Mouse (Mus musculus): ENCODE data around the gene Hs3st2. TPM values are rescaled to one million over a fixed set of nuclear protein-coding genes. Genes with fewer than 3 reads are reported as not detected.

Gene Hs3st2
- polyA plus RNA-seq, 1 experiment from 2014 or later: 0.91 TPM

GRCm38 (mm10) chr7:121394875-121395274 lies 3.2 kb downstream of the Hs3st2 start:
- Histone ChIP-seq H3K27me3 (ENCODE audit: control insufficient read depth, insufficient read depth, low read length) (peaks cover 22% of the 10 kb centered on the region), H3K36me3 (ENCODE audit: control insufficient read depth, insufficient read depth, low read length) (no peaks in the 10 kb centered on the region), H3K27ac (replicated peaks) (no peak overlapping the region), H3K4me3 (ENCODE audit: low read depth, low read length) (no peak overlapping the region), H3K9ac (ENCODE audit: low read length) (no peak overlapping the region), H3K4me1 (replicated peaks; ENCODE audit: control insufficient read depth, insufficient read depth) (no peaks in the 10 kb centered on the region), H3K4me2 (replicated peaks; ENCODE audit: low read depth) (no peak overlapping the region), H3K9me3 (ENCODE audit: control insufficient read depth, low read length) (no peaks in the 10 kb centered on the region)
- WGBS: 85% methylated on average over 2 of the region's 2 CpGs
- DNase-seq (ENCODE audit: low spot score): no peak
- no peak for ATAC-seq (ENCODE audit: low FRiP score, low TSS enrichment)
- TF ChIP-seq EP300 (optimal IDR thresholded peaks at IDR 0.05): no peak
- TF ChIP-seq CTCF (IDR thresholded peaks at IDR 0.05; ENCODE audit: low read depth): no peak

- Histone ChIP-seq H3K4me3 (ENCODE audit: low read depth, low read length) (no peak overlapping the region), H3K27me3 (ENCODE audit: control insufficient read depth, insufficient read depth, low read length) (no peaks in the 10 kb centered on the region), H3K27ac (replicated peaks) (no peak overlapping the region), H3K36me3 (ENCODE audit: control insufficient read depth, insufficient read depth, low read length) (no peaks in the 10 kb centered on the region), H3K9me3 (ENCODE audit: control insufficient read depth, low read length) (no peaks in the 10 kb centered on the region), H3K4me2 (replicated peaks; ENCODE audit: low read depth) (no peak overlapping the region), H3K4me1 (replicated peaks; ENCODE audit: control insufficient read depth, insufficient read depth) (no peaks in the 10 kb centered on the region), H3K9ac (ENCODE audit: low read length) (no peak overlapping the region)
- DNase-seq (ENCODE audit: low spot score): no peak
- 80% methylated on average over 11 of the region's 11 CpGs for WGBS
- TF ChIP-seq EP300 (optimal IDR thresholded peaks at IDR 0.05) (no peak), CTCF (IDR thresholded peaks at IDR 0.05; ENCODE audit: low read depth) (no peak)
- no peak for ATAC-seq (ENCODE audit: low FRiP score, low TSS enrichment)
Observed at GRCm38 (mm10) chr7:121410716-121411506, 19.3 kb downstream of the Hs3st2 start.

DNA sequence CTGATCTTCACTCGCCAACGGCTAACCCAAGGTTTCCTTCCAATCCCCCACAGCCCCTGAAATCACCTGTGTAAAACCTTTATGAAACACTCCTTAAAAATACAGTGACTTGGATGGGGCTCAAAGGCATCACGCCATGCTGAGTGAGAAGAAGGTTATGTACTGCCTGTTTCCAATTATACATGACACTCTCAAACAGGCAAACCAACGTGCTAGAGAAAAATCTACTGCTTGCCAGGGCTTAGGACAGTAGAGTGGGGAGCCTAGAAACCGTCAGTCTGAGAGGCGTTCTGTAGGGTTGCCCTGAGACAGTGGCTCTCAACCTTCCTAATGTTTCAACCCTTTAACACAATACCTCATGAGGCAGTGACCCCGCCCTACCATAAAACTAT lies 19.8 kb downstream of the Hs3st2 start:
- H3K4me2 ChIP-seq (replicated peaks; ENCODE audit: low read depth): no peak overlapping the region
- TF ChIP-seq CTCF (IDR thresholded peaks at IDR 0.05; ENCODE audit: low read depth) (no peak), EP300 (optimal IDR thresholded peaks at IDR 0.05) (no peak)
- no peaks in the 10 kb centered on the region for H3K4me1 ChIP-seq (replicated peaks; ENCODE audit: control insufficient read depth, insufficient read depth)
- no peak overlapping the region for H3K9ac ChIP-seq (ENCODE audit: low read length)
- ATAC-seq (ENCODE audit: low FRiP score, low TSS enrichment) (no peak), DNase-seq (ENCODE audit: low spot score) (no peak)
- H3K27me3 ChIP-seq (ENCODE audit: control insufficient read depth, insufficient read depth, low read length): no peaks in the 10 kb centered on the region
- H3K36me3 ChIP-seq (ENCODE audit: control insufficient read depth, insufficient read depth, low read length): no peaks in the 10 kb centered on the region
- no peak overlapping the region for H3K27ac ChIP-seq (replicated peaks)
- no peak overlapping the region for H3K4me3 ChIP-seq (ENCODE audit: low read depth, low read length)
- WGBS: 82% methylated on average over 7 of the region's 7 CpGs
- H3K9me3 ChIP-seq (ENCODE audit: control insufficient read depth, low read length): no peaks in the 10 kb centered on the region

DNA sequence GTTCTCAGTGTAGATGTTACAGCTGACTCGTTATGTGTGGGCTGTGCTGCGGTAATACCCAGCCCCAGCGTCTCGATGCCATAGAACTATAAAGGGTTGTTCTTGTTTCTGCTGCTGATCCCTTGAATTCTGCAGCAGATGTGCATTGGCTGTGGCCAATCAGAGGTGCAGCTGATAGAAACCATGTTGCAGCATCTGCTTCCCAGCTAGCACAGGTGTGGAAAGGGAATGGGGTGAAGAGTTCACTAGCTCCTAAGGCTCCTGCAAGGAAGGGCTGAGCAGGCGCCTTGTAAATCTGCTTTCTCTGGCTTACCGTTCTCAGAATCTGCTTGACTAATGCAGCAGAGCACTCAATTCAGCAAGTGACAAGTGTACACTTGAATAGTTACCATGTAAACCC lies 45.2 kb downstream of the Hs3st2 start:
- Histone ChIP-seq H3K4me2 (replicated peaks; ENCODE audit: low read depth) (no peak overlapping the region), H3K4me1 (replicated peaks; ENCODE audit: control insufficient read depth, insufficient read depth) (no peaks in the 10 kb centered on the region), H3K4me3 (ENCODE audit: low read depth, low read length) (no peak overlapping the region), H3K36me3 (ENCODE audit: control insufficient read depth, insufficient read depth, low read length) (no peaks in the 10 kb centered on the region), H3K27me3 (ENCODE audit: control insufficient read depth, insufficient read depth, low read length) (no peaks in the 10 kb centered on the region), H3K27ac (replicated peaks) (no peak overlapping the region), H3K9me3 (ENCODE audit: control insufficient read depth, low read length) (no peaks in the 10 kb centered on the region), H3K9ac (ENCODE audit: low read length) (no peak overlapping the region)
- no peak for ATAC-seq (ENCODE audit: low FRiP score, low TSS enrichment)
- 68% methylated on average over 6 of the region's 6 CpGs for WGBS
- DNase-seq (ENCODE audit: low spot score): no peak
- no peak for TF ChIP-seq CTCF (IDR thresholded peaks at IDR 0.05; ENCODE audit: low read depth)
- no peak for TF ChIP-seq EP300 (optimal IDR thresholded peaks at IDR 0.05)

GRCm38 (mm10) chr7:121441186-121441585 lies 49.5 kb downstream of the Hs3st2 start:
- no peak overlapping the region for H3K27ac ChIP-seq (replicated peaks)
- DNase-seq (ENCODE audit: low spot score): no peak
- H3K4me2 ChIP-seq (replicated peaks; ENCODE audit: low read depth): no peak overlapping the region
- no peak for ATAC-seq (ENCODE audit: low FRiP score, low TSS enrichment)
- H3K4me3 ChIP-seq (ENCODE audit: low read depth, low read length): no peak overlapping the region
- no peaks in the 10 kb centered on the region for H3K4me1 ChIP-seq (replicated peaks; ENCODE audit: control insufficient read depth, insufficient read depth)
- H3K9ac ChIP-seq (ENCODE audit: low read length): no peak overlapping the region
- H3K9me3 ChIP-seq (ENCODE audit: control insufficient read depth, low read length): no peaks in the 10 kb centered on the region
- TF ChIP-seq CTCF (IDR thresholded peaks at IDR 0.05; ENCODE audit: low read depth): no peak
- no peak for TF ChIP-seq EP300 (optimal IDR thresholded peaks at IDR 0.05)
- no peaks in the 10 kb centered on the region for H3K27me3 ChIP-seq (ENCODE audit: control insufficient read depth, insufficient read depth, low read length)
- 62% methylated on average over 5 of the region's 5 CpGs for WGBS
- H3K36me3 ChIP-seq (ENCODE audit: control insufficient read depth, insufficient read depth, low read length): no peaks in the 10 kb centered on the region

GRCm38 (mm10) chr7:121444336-121444735 lies 52.7 kb downstream of the Hs3st2 start:
- no peak overlapping the region for H3K27ac ChIP-seq (replicated peaks)
- H3K36me3 ChIP-seq (ENCODE audit: control insufficient read depth, insufficient read depth, low read length): no peaks in the 10 kb centered on the region
- DNase-seq (ENCODE audit: low spot score): no peak
- WGBS: 70% methylated on average over 7 of the region's 7 CpGs
- H3K27me3 ChIP-seq (ENCODE audit: control insufficient read depth, insufficient read depth, low read length): no peaks in the 10 kb centered on the region
- H3K4me1 ChIP-seq (replicated peaks; ENCODE audit: control insufficient read depth, insufficient read depth): no peaks in the 10 kb centered on the region
- no peak overlapping the region for H3K4me2 ChIP-seq (replicated peaks; ENCODE audit: low read depth)
- H3K9ac ChIP-seq (ENCODE audit: low read length): no peak overlapping the region
- H3K9me3 ChIP-seq (ENCODE audit: control insufficient read depth, low read length): no peaks in the 10 kb centered on the region
- ATAC-seq (ENCODE audit: low FRiP score, low TSS enrichment): no peak
- TF ChIP-seq EP300 (optimal IDR thresholded peaks at IDR 0.05): no peak
- no peak for TF ChIP-seq CTCF (IDR thresholded peaks at IDR 0.05; ENCODE audit: low read depth)
- H3K4me3 ChIP-seq (ENCODE audit: low read depth, low read length): no peak overlapping the region

Data from stomach, postnatal 0 days (tissue).